Mouse (Mus musculus) kidney, embryonic 16.5 days (tissue): ENCODE data around the gene Txnrd2. TPM values are rescaled to one million over a fixed set of nuclear protein-coding genes. Genes with fewer than 3 reads are reported as not detected.

Source experiments
- ATAC-seq: fragments of 200-750 bp; cut with Nextera tagmentation; 2 replicates; pipeline ENCODE4 v1.8.0; 2017; ENCODE audit warnings: moderate TSS enrichment; ENCODE audit not compliant: low FRiP score, low TSS enrichment
- H3K27ac ChIP-seq: fragments of 300-500 bp; sonication (generic); 2 replicates; pipeline ENCODE4 v1.5.1; 2014; ENCODE audit warnings: low read length
- H3K27me3 ChIP-seq: fragments of 300-500 bp; sonication (generic); 2 replicates; pipeline ENCODE4 v1.6.1; 2014; ENCODE audit warnings: low read length, control low read depth, mixed read lengths; ENCODE audit not compliant: insufficient read depth
- H3K36me3 ChIP-seq: fragments of 300-500 bp; sonication (generic); 2 replicates; pipeline ENCODE4 v1.6.1; 2014; ENCODE audit warnings: low read length, control low read depth, mixed read lengths; ENCODE audit not compliant: insufficient read depth
- H3K4me1 ChIP-seq: fragments of 300-500 bp; sonication (generic); 2 replicates; pipeline ENCODE4 v1.6.1; 2014; ENCODE audit warnings: low read length, control low read depth, mixed read lengths; ENCODE audit not compliant: insufficient read depth
- H3K4me2 ChIP-seq: fragments of 300-500 bp; sonication (generic); replicated peaks from 2 replicates; pipeline ENCODE4 v1.6.1; 2014; ENCODE audit warnings: low read depth, low read length
- H3K4me3 ChIP-seq: fragments of 300-500 bp; sonication (generic); 2 replicates; pipeline ENCODE4 v1.5.1; 2014; ENCODE audit warnings: mild to moderate bottlenecking, low read length
- H3K9ac ChIP-seq: fragments of 300-500 bp; sonication (generic); replicated peaks from 2 replicates; pipeline ENCODE4 v1.6.1; 2014; ENCODE audit warnings: low read length
- H3K9me3 ChIP-seq: fragments of 300-500 bp; sonication (generic); 2 replicates; pipeline ENCODE4 v1.6.1; 2016; ENCODE audit warnings: low read length, control low read depth
- WGBS: fragments of 180-500 bp; shearing (Covaris S2); extraction: QIAGEN DNeasy Blood & Tissue Kit; methylation state at CpG from one replicate; pipeline ENCODE4 v1.1.7; 2014; 5-methylcytosine and 5-hydroxymethylcytosine counted together
- polyA plus RNA-seq: library from polyadenylated mRNA; unstranded; fragments of >200 nt; fragmentation: Nextera tagmentation; extraction: Ambion mirVana; gene quantifications from 2 replicates; pipeline ENCODE4 v1.2.1, GENCODE M21; 2015

Gene Txnrd2
- polyA plus RNA-seq, 1 experiment from 2014 or later: 35.2 TPM

GRCm38 (mm10) chr16:18443385-18443841 is 17.2 kb downstream of the Txnrd2 start:
- WGBS: 21% methylated on average over 8 of the region's 8 CpGs

GRCm38 (mm10) chr16:18447243-18447642 is 21.1 kb downstream of the Txnrd2 start:
- Histone ChIP-seq H3K27ac (peak overlapping the region; percentile 80), H3K27me3 (no peaks in the 10 kb centered on the region), H3K36me3 (0 out of 2 replicates have a peak, but pooled peaks cover 7% of the 10 kb centered on the region), H3K9ac (no peak overlapping the region), H3K9me3 (no peaks in the 10 kb centered on the region), H3K4me3 (no peak overlapping the region), H3K4me1 (peaks cover 39% of the 10 kb centered on the region), H3K4me2 (no peak overlapping the region)
- no peak for ATAC-seq

More at GRCm38 (mm10) chr16:18443385-18443841, 17.2 kb downstream of the Txnrd2 start:
- Histone ChIP-seq H3K27ac (no peak overlapping the region), H3K27me3 (no peaks in the 10 kb centered on the region), H3K4me1 (peaks cover 17% of the 10 kb centered on the region), H3K4me3 (no peak overlapping the region), H3K9ac (no peak overlapping the region), H3K4me2 (no peak overlapping the region), H3K36me3 (peaks cover 10% of the 10 kb centered on the region), H3K9me3 (no peaks in the 10 kb centered on the region)
- ATAC-seq: peak; percentile 69

- H3K4me3 ChIP-seq: no peak overlapping the region
- 12% methylated on average over 6 of the region's 6 CpGs for WGBS
- 0 out of 2 replicates have a peak, but pooled peaks cover 7% of the 10 kb centered on the region for H3K36me3 ChIP-seq
- 0 out of 2 replicates have a peak, but pooled peaks cover 2% of the 10 kb centered on the region for H3K27me3 ChIP-seq
- peak; percentile 46 for ATAC-seq
- 0 out of 2 replicates have a peak overlapping the region, but pooled peaks have one; percentile 2 for H3K4me2 ChIP-seq
- no peak overlapping the region; the same call in 1 of the 2 replicates for H3K9ac ChIP-seq
- H3K9me3 ChIP-seq: no peaks in the 10 kb centered on the region
- peak overlapping the region; percentile 51 for H3K27ac ChIP-seq
- H3K4me1 ChIP-seq: peaks cover 42% of the 10 kb centered on the region
These were observed 21.9 kb downstream of the Txnrd2 start for GRCm38 (mm10) chr16:18448104-18448503.

GRCm38 (mm10) chr16:18449005-18449404 is 22.8 kb downstream of the Txnrd2 start:
- no peak for ATAC-seq
- H3K4me1 ChIP-seq: peaks cover 42% of the 10 kb centered on the region
- H3K9me3 ChIP-seq: no peaks in the 10 kb centered on the region
- no peak overlapping the region for H3K27ac ChIP-seq
- H3K4me2 ChIP-seq: no peak overlapping the region
- H3K27me3 ChIP-seq: 0 out of 2 replicates have a peak, but pooled peaks cover 2% of the 10 kb centered on the region
- no peak overlapping the region for H3K4me3 ChIP-seq
- WGBS: 93% methylated on average over 4 of the region's 4 CpGs
- H3K9ac ChIP-seq: no peak overlapping the region
- H3K36me3 ChIP-seq: 0 out of 2 replicates have a peak, but pooled peaks cover 7% of the 10 kb centered on the region

- Histone ChIP-seq H3K9me3 (no peaks in the 10 kb centered on the region), H3K4me2 (no peak overlapping the region), H3K27me3 (0 out of 2 replicates have a peak, but pooled peaks cover 2% of the 10 kb centered on the region), H3K36me3 (peaks cover 10% of the 10 kb centered on the region; the same call in 1 of the 2 replicates), H3K9ac (no peak overlapping the region), H3K4me3 (no peak overlapping the region), H3K27ac (no peak overlapping the region), H3K4me1 (peaks cover 42% of the 10 kb centered on the region)
- WGBS: 28% methylated on average over 9 of the region's 9 CpGs
- ATAC-seq: peak; percentile 52
These were observed 25.4 kb downstream of the Txnrd2 start for GRCm38 (mm10) chr16:18451486-18452181.

GRCm38 (mm10) chr16:18452361-18452862 is 26.2 kb downstream of the Txnrd2 start:
- Histone ChIP-seq H3K4me2 (no peak overlapping the region), H3K9me3 (no peaks in the 10 kb centered on the region), H3K4me3 (no peak overlapping the region), H3K27ac (no peak overlapping the region), H3K4me1 (peaks cover 34% of the 10 kb centered on the region), H3K36me3 (peaks cover 15% of the 10 kb centered on the region), H3K27me3 (0 out of 2 replicates have a peak, but pooled peaks cover 2% of the 10 kb centered on the region), H3K9ac (no peak overlapping the region)
- ATAC-seq: no peak
- 84% methylated on average over 8 of the region's 8 CpGs for WGBS

GRCm38 (mm10) chr16:18453846-18454245 is 27.7 kb downstream of the Txnrd2 start:
- Histone ChIP-seq H3K9ac (no peak overlapping the region), H3K9me3 (no peaks in the 10 kb centered on the region), H3K27me3 (0 out of 2 replicates have a peak, but pooled peaks cover 2% of the 10 kb centered on the region), H3K4me2 (no peak overlapping the region), H3K4me1 (peaks cover 22% of the 10 kb centered on the region), H3K27ac (no peak overlapping the region), H3K36me3 (peaks cover 15% of the 10 kb centered on the region), H3K4me3 (no peak overlapping the region)
- ATAC-seq: 0 out of 2 replicates have a peak, but pooled peaks have one; percentile 21
- 37% methylated on average over 5 of the region's 5 CpGs for WGBS

GRCm38 (mm10) chr16:18455407-18455806 is 29.2 kb downstream of the Txnrd2 start:
- no peak overlapping the region for H3K4me2 ChIP-seq
- no peak overlapping the region for H3K27ac ChIP-seq
- no peak overlapping the region for H3K9ac ChIP-seq
- peaks cover 2% of the 10 kb centered on the region; the same call in 1 of the 2 replicates for H3K27me3 ChIP-seq
- peaks cover 8% of the 10 kb centered on the region for H3K36me3 ChIP-seq
- ATAC-seq: no peak
- H3K9me3 ChIP-seq: no peaks in the 10 kb centered on the region
- no peak overlapping the region for H3K4me3 ChIP-seq
- WGBS: 84% methylated on average over 6 of the region's 6 CpGs
- peaks cover 36% of the 10 kb centered on the region for H3K4me1 ChIP-seq

GRCm38 (mm10) chr16:18458661-18459060 is 32.5 kb downstream of the Txnrd2 start:
- Histone ChIP-seq H3K9ac (no peak overlapping the region), H3K36me3 (peaks cover 8% of the 10 kb centered on the region), H3K9me3 (no peaks in the 10 kb centered on the region), H3K27me3 (no peaks in the 10 kb centered on the region; the same call in 1 of the 2 replicates), H3K4me3 (no peak overlapping the region), H3K4me1 (peaks cover 17% of the 10 kb centered on the region), H3K4me2 (no peak overlapping the region), H3K27ac (no peak overlapping the region)
- no peak for ATAC-seq
